Mouse (Mus musculus): ENCODE measurements around the gene Tmem25. TPM values are rescaled to one million over a fixed set of nuclear protein-coding genes. Genes with fewer than 3 reads are reported as not detected.

Gene Tmem25
- total RNA-seq (2021) = 1 to 10 TPM; 8.6 to 9.5 TPM
- long read RNA-seq, experiment 1, partial matches to known transcripts = 2 of 11 reads
- long read RNA-seq, experiment 1, other reads (novel, unspliced or antisense) = 8 of 11 reads
- long read RNA-seq, experiment 2, transcript Tmem25-201 (9 exons, 2,448 nt) = major isoform, 7 of 26 reads
- long read RNA-seq, experiment 2, partial matches to known transcripts = 8 of 26 reads
- long read RNA-seq, experiment 2, other reads (novel, unspliced or antisense) = 11 of 26 reads

DNA sequence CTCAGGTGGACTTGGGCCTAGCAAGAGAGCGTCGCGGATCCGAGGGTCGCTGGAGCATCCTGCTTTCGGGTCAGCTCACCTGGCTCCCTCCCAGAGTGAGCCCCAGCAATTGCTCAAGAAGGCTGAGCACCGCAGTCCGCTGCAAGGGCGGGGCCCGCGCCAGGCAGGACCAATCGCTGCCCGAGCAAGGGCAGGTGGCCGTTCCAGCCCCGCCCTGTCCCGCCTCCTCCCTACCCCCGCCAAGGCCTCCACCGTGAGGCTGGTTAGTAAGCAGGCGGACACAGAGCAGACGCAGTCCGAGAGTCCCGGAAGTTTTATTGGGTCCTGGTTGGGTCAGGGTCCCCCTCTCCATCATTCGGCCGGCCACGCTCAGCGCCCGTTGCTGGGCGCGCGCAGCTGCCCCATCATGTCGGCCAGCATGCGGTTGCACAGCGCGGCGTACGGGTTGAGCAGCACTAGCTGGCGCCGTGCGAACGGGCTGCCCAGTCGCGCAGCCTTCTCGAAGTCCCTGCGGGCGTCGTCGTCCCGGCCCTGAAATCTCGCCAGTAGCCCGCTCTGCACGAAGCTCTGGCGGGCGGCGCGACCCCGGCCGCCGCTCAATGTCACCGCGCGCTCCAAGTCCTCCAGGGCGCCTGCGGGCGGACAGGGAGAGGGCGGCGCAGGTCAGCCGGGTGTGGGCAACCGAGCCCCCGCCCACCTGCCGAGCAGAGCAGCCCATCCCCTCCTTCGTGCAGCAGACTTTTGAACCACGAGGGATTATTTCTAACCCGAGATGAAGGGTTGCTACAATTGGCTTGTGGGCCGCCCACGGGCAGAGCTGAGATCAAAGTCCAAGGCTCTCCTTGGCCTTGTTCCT is at the start of gene Tmem25:
Tmem25 (minus strand) TSS at position 206 of the 856 bp plus-strand sequence.
- peak; percentile 56 to 72 for DNase-seq (ENCODE audit: low spot score in 2 of 2)

DNA sequence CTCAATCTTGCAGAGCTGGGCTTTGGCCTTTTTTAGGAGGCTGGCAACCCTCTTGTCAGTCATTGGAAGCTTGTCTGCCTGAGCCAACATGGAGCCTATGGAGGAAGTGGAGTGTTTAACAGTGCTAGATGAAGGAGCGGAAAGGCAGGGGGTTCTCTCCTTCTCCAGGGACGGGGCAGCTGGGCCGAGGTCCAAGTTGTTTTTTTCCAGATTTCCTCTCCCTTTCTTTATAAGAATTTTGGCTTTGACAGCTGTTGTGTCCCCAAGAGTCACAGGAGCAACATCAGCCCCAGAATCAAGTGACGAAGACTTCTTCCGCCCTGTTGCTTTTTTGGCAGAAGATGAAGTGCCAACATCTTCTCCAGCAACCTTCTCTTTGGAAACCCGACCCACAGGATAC is 48.3 kb upstream of the Tmem25 start:
- DNase-seq (ENCODE audit: low spot score in 2 of 2) = no peak

DNA sequence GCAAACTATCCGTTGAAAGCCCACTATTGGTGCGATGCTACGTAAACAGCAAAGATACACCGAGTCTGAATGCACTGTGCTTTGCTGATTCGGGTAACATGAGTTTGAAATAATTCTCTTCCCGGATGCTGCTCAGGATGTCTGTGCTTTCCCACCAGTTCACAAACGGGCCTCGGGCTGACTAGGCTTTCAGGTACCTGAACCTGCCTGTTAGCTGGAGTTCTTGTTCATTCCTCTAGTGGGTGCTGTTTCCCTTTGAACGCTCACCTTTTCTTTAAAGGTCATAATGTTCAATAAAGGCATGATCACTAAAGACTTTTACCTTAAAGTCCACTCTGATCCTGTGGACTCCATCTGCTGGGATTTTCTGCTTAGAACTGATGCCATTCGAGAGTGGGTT is 42.1 kb upstream of the Tmem25 start:
- DNase-seq (ENCODE audit: low spot score in 2 of 2) = no peak

DNA sequence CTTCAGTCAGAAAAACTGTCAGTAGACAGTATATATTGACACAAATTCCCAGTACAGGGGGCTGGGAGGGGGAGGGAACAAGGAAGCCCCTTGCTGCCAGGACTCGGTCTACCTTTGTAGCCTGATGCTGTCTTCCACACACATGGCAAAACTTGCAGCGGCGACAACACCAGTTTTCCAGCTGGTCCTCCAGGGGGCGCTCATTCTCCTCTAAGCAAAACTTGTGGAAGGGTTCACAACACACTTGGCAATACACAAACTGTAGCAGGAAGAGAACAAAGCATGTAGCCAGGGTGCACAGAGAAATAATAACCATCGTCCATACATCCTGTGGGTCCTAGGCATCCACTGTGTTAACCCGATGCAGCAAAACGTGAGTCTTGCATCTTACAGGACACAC is 37.3 kb upstream of the Tmem25 start:
- peak; percentile 49 to 72 for DNase-seq (ENCODE audit: low spot score in 2 of 2)

DNA sequence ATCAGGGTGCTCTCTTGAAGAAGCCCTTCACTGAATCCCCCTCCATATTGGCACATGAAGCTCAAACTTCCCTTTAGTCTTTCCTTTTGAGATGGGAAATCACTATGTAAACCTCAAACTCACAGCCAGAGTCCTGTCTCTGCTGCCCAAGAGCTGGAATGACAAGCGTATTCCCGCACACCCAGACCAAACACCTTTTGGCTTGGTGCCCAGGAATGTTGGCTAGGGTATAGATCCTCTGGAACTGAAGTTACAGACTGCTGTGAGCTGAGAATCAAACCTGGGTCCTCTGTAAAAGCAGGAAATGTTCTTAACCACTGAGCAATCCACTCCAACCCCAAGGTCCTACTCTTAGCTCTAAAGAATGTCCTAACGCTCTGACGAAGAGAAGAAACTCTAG is 33.2 kb upstream of the Tmem25 start:
- no peak for DNase-seq (ENCODE audit: low spot score in 2 of 2)

DNA sequence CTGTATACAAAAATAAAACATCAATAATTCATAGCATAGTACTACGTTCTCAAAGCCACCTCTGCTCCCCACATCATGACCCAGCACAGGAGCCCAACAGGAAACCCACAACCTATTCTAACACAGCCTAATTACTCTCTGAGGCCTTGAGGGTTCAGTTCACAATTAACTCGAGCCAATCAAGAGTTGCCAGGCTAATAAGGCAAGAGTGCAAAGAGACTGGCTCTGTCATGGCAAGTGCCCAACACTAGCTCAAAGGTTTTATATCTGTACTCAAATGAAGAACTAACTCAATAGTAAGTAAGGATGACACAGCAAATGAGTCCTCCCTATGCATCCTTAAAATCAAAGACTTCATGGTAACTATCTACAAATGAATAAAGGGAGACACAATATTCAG is 31.4 kb upstream of the Tmem25 start:
- no peak for DNase-seq (ENCODE audit: low spot score in 2 of 2)

DNA sequence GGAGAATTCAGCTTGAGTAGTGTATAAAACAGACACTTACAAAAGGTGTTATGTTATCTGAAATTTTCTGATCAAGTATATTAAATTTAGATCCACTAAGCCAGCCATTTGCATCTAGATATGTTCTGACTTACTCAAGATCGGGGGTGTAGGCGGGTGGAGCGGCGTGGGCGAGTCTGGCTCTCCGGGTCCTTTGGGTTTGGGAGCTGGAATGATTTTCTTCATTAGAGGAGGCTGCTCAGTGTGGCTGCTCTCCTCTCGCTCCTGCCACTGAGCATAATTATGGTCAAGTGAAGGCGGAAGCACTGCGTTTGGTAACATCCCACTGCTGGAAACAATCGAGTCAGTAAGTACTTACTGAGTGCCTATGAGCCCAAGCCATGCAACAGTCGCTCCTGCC is 29.8 kb upstream of the Tmem25 start:
- DNase-seq (ENCODE audit: low spot score in 2 of 2) = no peak

DNA sequence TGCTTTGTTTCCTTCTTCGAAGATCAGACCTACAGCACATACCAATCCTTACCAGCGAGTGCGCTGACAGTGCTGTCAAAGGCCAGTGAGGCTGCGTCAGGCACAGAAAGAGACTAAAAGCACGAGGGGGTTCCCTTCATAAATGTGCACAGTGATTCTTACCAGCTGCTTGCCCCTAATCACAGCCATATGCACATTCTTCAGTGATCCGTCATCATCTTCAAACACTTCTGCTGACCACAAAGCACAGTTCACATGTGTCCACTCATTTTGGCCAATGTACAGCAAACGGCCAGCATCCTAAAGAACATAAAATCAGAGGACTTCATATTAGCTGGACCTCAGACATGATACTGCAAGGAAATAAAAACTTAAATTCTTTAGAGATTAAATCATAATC is 27.6 kb upstream of the Tmem25 start:
- no peak for DNase-seq (ENCODE audit: low spot score in 2 of 2)

DNA sequence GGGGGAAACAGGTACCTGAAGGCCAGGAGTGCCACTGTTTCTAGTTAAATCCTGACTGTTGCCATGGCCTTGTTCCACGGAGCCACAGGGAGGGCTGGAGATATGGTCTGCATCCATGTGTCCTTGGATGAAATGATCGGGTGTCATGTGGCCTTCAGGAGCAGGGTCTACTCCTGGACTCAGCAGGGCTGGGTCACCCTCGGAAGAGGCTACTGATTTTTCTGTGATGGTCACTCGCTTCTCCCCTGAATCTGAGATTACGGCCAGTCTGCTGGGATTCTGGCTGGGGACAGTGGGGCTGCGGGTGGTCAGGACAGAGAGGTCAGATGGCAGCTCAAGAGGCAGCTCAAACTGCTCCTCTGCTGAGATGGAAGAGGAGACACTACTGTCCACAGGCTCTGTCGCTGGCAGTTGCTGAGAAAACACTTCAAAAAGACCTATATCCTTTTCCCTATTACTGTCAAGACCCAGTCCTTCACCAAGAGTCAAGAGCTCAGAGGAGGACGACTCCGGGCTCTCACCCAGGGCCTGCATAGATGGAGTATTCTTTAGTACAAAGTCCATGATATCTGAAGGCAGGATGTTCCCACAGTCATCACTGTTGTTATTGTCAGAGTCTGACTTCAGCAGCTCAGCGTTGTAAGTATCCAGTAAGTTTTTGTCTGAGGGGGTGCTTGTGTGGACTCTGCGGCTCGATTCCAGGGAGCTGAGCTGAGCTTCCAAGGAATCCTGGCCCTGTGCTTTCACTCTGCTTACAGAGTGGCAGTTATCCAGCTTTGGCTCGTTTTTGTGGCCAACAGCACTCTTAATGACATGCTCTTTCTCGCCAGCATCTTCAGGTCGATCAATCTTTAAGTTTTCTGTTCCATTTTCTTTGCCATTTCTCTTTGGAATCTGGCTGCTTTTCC is 21.1 kb upstream of the Tmem25 start:
- DNase-seq (ENCODE audit: low spot score in 2 of 2) = no peak

DNA sequence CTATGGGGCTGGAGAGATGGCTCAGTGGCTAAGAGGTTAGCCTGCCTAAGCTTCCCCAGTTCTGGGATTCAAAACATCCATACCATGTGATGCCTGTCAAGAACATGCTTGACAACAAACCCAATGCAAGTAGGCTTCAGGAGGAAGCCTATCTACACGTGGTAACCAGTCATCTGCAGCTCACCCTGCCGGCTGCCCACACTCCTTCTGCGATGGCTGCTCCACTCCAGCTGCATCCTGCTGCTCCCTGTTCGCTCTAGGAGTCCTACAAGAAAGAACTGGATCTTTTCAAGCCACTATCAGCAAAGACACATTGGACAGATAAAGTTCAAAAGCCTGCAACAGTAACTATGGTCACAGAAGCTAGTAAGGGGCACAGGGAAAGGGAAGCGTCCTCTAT is 18.4 kb upstream of the Tmem25 start:
- no peak for DNase-seq (ENCODE audit: low spot score in 2 of 2)

DNA sequence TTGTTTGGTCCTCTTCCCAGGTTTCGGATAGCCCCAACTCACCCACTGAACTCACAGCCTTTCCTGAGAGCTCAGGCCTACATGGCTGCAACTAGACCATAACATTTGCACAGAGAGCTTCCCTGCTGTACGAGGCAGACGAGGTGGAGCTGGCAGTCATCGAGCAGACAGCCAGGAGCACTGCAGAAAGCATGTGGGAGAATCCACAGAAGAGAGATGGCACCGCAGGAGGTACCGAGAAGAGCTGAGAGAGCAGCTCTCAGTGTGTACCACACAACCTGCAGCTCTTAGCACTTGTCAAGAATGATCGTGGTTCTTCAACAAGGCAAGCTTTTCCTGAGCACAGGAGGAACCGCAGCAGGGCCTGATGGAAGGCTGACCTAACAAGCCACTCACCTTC is 15.1 kb upstream of the Tmem25 start:
- DNase-seq (ENCODE audit: low spot score in 2 of 2) = no peak

DNA sequence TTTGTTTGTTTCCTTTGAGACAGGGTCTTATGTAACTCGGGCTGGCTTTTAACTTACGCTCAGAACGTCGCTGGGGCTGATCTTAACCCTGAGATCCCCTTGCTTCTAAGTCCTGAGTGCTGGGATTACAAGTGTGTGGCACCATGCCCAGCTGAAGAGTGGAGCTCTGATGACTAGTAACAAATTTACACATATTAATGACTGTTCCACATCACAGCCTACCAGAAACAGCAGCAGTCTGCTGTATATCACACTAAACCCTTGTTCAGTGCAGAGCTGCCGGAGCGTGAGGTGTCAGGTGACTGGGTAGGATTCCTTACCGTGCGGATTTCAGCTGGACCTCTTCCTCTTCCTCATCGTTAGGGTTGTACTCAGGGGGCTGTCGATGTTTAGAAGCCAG is 11.2 kb upstream of the Tmem25 start:
- DNase-seq (ENCODE audit: low spot score in 2 of 2) = no peak

DNA sequence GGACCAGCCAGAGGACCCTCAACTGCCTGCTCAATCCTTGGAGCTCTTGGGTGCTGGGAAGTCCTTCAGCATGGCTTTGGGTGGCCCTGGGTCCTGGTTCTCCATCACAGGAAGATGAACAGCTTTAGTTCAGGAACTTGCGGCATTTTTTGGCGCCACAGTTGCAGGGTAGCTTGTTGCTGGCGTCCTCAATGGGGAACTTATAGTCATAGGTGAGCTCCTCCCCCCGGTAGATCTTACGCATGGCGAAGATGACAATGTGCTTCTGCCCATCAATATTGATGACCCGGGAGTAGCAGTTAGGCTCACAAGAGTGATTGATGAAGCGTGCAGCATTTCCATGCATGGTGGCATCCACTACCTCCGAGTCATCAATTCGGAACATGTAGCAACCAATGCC is 8.7 kb upstream of the Tmem25 start:
- no peak for DNase-seq (ENCODE audit: low spot score in 2 of 2)

DNA sequence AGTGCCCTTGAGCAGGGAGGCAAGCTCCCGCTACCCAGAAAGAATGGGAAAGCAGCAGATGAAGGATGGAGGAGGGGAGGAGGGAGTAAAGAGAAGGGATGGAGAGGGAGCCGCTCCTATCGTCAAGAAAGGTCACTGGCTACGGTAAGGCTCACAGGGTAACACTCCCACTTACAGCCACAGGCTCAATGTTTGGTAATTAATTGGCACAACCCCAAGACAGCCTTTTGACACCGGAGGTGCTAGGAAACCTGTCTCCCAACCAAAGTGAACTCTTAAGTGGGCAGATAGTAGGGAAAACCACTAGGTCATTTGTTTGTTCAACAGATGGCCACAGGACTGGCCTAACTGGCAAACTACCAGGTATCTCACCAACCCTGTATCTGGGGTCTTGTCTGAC is 8.0 kb upstream of the Tmem25 start:
- no peak for DNase-seq (ENCODE audit: low spot score in 2 of 2)

DNA sequence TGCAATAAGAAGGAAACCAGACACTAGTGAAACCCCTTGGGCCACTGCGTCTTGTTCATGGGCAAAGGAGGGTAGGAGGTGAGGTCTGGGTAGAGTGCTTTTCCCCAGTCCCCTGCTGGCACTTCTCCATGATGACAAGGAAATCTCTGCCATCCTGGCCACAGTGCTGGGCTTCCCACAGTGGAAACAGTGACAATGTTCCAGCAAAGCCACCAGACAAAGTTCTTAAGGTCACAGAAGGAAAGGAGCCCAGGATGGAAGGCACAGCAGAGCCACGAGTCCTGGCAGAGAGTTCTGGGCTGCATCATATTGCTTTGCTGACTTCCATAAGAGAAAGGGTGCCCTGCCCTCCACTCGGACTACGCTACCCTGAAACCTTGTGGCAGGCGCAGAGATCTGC is 6.4 kb upstream of the Tmem25 start:
- DNase-seq (ENCODE audit: low spot score in 2 of 2) = no peak

DNA sequence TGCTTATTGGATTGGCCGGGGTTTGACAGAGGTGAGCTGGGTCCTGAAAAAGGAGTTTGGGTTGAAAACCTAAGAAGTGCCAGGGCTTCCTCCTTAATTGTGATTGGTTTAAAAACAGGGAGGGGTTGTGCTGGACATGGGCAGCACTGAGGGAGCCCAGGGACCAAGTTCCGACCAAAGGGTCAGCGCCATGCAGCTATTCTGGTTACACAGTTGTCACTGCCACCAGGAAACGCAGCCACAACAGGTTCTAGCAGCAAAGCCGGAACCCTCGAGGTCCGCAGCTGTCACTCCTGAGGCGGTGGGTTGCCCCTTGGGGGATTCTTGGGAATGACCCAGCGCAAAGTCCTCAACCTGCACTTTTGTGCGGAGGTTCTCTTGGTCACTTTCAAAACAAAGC is 5.6 kb upstream of the Tmem25 start:
- no peak for DNase-seq (ENCODE audit: low spot score in 2 of 2)

DNA sequence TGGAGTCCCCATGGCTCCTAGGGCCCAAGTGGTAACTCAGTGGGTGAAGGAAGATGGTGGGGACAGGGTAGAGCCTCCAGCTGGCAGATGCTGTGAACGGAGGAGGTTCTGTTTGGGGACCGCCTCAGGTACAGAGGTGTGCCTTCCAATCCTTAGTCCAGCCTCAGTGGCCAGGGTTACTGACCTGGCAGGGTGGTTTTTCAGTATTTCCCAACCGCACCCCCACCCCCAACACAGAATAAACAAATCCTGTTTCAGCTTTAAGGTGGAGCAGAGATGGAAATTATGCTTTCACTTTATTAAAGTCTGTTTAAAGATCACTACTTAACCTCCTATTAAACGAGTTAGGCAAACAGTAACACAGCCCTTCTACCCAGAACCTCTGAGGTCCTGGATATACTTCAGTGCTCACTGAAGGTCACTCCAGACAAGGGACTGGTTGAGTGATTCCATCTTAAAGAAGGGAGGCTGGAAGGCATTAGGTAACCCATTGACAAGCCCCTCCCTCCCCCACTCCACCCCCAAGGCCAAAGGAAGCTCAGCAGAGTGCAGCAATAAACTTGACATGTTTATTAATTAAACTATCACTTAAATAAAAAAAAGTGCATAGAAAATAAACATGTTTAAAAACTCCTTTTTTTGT is 3.8 kb upstream of the Tmem25 start, which contains the start of gene Ttc36:
Ttc36 (minus strand) TSS at position 265 of the 643 bp plus-strand sequence.
- no peak for DNase-seq (ENCODE audit: low spot score in 2 of 2)

DNA sequence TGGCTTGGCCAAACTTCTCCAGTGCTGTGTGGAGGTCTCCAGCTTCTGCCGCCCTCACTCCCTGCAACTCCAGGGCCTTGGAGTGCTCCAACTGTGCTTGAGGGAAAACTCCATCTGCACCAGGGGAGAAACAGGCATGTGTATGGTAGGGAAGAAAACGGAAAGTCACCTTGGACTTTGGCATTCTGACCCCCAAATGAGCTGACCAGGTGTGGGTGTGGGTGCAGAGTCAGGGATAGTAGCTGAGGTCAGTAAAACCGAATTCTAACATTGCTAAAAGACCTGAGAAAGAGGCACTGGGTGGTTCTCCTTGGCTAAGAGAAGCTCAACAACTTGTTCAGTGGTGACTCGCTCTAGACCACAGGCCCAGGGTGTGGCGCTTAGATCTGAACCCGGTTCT is 2.6 kb upstream of the Tmem25 start:
- no peak for DNase-seq (ENCODE audit: low spot score in 2 of 2)

DNA sequence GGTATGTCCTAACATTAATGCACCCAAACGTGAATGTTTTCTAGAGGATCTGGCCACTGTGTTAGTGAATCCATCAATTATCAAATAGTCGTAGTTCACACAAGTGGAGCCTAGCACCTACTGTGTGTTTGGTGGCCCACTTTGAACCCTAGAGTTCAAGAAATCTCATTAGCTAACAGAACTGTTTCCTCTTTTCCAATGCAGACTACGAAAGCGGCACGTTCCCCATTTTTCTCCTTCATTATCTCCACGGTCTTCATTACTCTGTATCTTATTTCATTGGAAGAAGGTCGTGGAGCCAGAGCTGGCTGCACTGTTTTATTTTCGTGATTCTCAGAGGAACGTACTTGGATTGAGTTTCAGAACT is 834 bp upstream of the Tmem25 start:
- no peak for DNase-seq (ENCODE audit: low spot score in 2 of 2)

DNA sequence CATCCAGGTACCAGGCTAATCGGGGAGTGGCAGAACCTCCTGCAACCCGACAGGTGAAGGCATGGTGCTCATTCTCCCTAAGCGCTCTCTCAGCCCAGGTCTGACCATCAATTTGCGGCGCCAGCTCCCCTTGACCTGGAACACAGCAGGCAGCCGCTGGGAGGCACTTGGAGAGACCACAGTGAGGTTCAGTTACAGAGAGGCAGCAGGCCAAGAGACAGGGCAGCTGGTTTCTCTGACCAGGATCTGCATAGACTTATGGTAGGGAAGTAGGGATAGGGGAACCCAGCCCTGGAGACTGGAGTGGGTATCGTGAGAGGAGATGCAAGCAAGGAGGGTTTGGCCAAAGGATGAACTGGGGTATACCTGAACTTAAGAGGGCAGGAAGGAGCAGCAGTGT is 809 bp downstream of the Tmem25 start:
- DNase-seq (ENCODE audit: low spot score in 2 of 2) = no peak

DNA sequence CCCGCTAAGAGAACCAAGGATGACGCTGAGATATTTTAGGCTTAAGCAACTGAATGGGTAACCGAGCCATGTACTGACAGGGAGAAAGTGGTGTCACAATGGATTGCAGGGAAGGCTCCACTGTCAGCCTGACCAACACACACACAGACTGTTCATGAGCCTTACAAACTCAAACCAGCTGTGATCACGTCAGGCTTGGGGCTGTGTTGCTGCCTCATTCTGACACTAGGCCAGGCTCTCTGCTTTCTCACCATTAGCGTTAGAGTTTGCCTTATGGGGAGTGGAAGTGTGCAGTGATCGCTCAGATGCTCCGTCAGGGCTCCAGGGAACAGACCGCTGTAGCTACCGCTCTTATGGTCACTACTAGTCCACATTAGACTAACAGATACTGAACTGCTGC is 6.3 kb downstream of the Tmem25 start:
- no peak for DNase-seq (ENCODE audit: low spot score in 2 of 2)

Data from adrenal gland, postnatal 4 days (tissue).